Mouse (Mus musculus) neural tube, embryonic 14.5 days (tissue): Measurements from ENCODE around the gene Col15a1. TPM values are rescaled to one million over a fixed set of nuclear protein-coding genes. Genes with fewer than 3 reads are reported as not detected.

ENCODE experiments used
- ATAC-seq: fragments of 200-750 bp; cut with Nextera tagmentation; 2 replicates; pipeline ENCODE4 v1.8.0; 2017; ENCODE audit warnings: low read depth, mild to moderate bottlenecking, moderate TSS enrichment, moderate library complexity
- H3K27ac ChIP-seq: fragments of 300-500 bp; sonication (generic); 2 replicates; pipeline ENCODE4 v1.5.1; 2014; ENCODE audit warnings: low read depth, mild to moderate bottlenecking, control low read depth, low read length, moderate library complexity, mixed read lengths
- H3K27me3 ChIP-seq: fragments of 300-500 bp; sonication (generic); 2 replicates; pipeline ENCODE4 v1.6.1; 2014; ENCODE audit warnings: low read length; ENCODE audit not compliant: control insufficient read depth, insufficient read depth
- H3K36me3 ChIP-seq: fragments of 300-500 bp; sonication (generic); 2 replicates; pipeline ENCODE4 v1.6.1; 2014; ENCODE audit warnings: low read length, mixed read lengths; ENCODE audit not compliant: control insufficient read depth, insufficient read depth
- H3K4me1 ChIP-seq: fragments of 300-500 bp; sonication (generic); 2 replicates; pipeline ENCODE4 v1.6.1; 2014; ENCODE audit warnings: low read length; ENCODE audit not compliant: control insufficient read depth, insufficient read depth
- H3K4me2 ChIP-seq: fragments of 300-500 bp; sonication (generic); 2 replicates; pipeline ENCODE4 v1.6.1; 2014; ENCODE audit warnings: mild to moderate bottlenecking, low read depth, low read length, control low read depth
- H3K4me3 ChIP-seq: fragments of 300-500 bp; sonication (generic); 2 replicates; pipeline ENCODE4 v1.5.1; 2014; ENCODE audit warnings: low read depth, low read length, control low read depth, mixed read lengths
- H3K9ac ChIP-seq: fragments of 300-500 bp; sonication (generic); replicated peaks from 2 replicates; pipeline ENCODE4 v1.6.1; 2014; ENCODE audit warnings: low read depth, mild to moderate bottlenecking, control low read depth, low read length, mixed read lengths
- H3K9me3 ChIP-seq: fragments of 300-500 bp; sonication (generic); 2 replicates; pipeline ENCODE4 v1.6.1; 2016; ENCODE audit warnings: low read length; ENCODE audit not compliant: control insufficient read depth
- WGBS: fragments of 180-500 bp; shearing (Covaris S2); extraction: QIAGEN DNeasy Blood & Tissue Kit; methylation state at CpG from one replicate; pipeline ENCODE4 v1.1.7; 2014; 5-methylcytosine and 5-hydroxymethylcytosine counted together
- polyA plus RNA-seq: library from polyadenylated mRNA; unstranded; fragments of >200 nt; fragmentation: Nextera tagmentation; extraction: Ambion mirVana; gene quantifications from 2 replicates; pipeline ENCODE4 v1.2.1, GENCODE M21; 2014

Col15a1 gene
- polyA plus RNA-seq, 1 experiment from 2014 or later = 2.0 TPM

- Histone ChIP-seq H3K4me1 (no peaks in the 10 kb centered on the region), H3K27me3 (no peaks in the 10 kb centered on the region), H3K4me2 (no peak overlapping the region)
Measured at GRCm38 (mm10) chr4:47222146-47222545, 14.2 kb downstream of the Col15a1 start.

GRCm38 (mm10) chr4:47225920-47226319 lies 18.0 kb downstream of the Col15a1 start:
- H3K36me3 ChIP-seq = no peaks in the 10 kb centered on the region
- no peak for ATAC-seq
- WGBS = 66% methylated on average over 6 of the region's 6 CpGs
- no peak overlapping the region for H3K9ac ChIP-seq
- no peaks in the 10 kb centered on the region for H3K27me3 ChIP-seq
- H3K27ac ChIP-seq = no peak overlapping the region
- H3K4me2 ChIP-seq = no peak overlapping the region
- H3K9me3 ChIP-seq = no peaks in the 10 kb centered on the region
- H3K4me3 ChIP-seq = no peak overlapping the region
- no peaks in the 10 kb centered on the region for H3K4me1 ChIP-seq

More at GRCm38 (mm10) chr4:47222146-47222545, 14.2 kb downstream of the Col15a1 start:
- no peak overlapping the region for H3K27ac ChIP-seq
- ATAC-seq = no peak
- WGBS = 86% methylated on average over 3 of the region's 3 CpGs
- no peak overlapping the region for H3K4me3 ChIP-seq
- no peaks in the 10 kb centered on the region for H3K9me3 ChIP-seq
- no peak overlapping the region for H3K9ac ChIP-seq
- H3K36me3 ChIP-seq = no peaks in the 10 kb centered on the region

DNA sequence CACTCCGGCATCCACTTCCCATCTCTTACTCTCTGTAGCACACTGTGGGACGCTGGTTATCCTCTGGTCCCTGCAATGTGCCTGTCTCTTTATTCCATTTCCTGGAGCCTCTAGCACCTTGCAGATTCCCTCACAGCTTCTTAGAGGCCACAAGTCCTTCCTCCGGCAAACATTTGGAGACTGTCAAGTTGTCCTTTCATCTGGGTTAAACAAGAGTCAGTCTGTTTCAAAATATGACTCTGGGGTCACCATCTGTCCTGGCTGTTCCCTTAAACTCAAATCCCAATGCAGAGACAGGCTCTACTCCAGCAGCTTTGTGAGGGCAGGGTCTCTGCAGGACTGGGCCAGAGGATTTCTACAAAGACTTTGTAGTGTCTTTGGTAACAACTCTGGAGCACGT lies 19.1 kb downstream of the Col15a1 start:
- ATAC-seq = no peak
- H3K9ac ChIP-seq = no peak overlapping the region
- no peaks in the 10 kb centered on the region for H3K36me3 ChIP-seq
- H3K4me3 ChIP-seq = no peak overlapping the region
- no peaks in the 10 kb centered on the region for H3K27me3 ChIP-seq
- no peaks in the 10 kb centered on the region for H3K4me1 ChIP-seq
- no peak overlapping the region for H3K4me2 ChIP-seq
- H3K27ac ChIP-seq = no peak overlapping the region
- H3K9me3 ChIP-seq = no peaks in the 10 kb centered on the region
- 67% methylated on average over 4 of the region's 4 CpGs for whole genome bisulfite sequencing

GRCm38 (mm10) chr4:47227756-47228155 lies 19.8 kb downstream of the Col15a1 start:
- Histone ChIP-seq H3K27ac (no peak overlapping the region), H3K36me3 (no peaks in the 10 kb centered on the region), H3K4me3 (no peak overlapping the region), H3K9me3 (no peaks in the 10 kb centered on the region), H3K4me2 (no peak overlapping the region), H3K4me1 (no peaks in the 10 kb centered on the region), H3K27me3 (no peaks in the 10 kb centered on the region), H3K9ac (no peak overlapping the region)
- peak; percentile 65; the same call in 1 of the 2 replicates for ATAC-seq
- WGBS = 60% methylated on average over 6 of the region's 6 CpGs

DNA sequence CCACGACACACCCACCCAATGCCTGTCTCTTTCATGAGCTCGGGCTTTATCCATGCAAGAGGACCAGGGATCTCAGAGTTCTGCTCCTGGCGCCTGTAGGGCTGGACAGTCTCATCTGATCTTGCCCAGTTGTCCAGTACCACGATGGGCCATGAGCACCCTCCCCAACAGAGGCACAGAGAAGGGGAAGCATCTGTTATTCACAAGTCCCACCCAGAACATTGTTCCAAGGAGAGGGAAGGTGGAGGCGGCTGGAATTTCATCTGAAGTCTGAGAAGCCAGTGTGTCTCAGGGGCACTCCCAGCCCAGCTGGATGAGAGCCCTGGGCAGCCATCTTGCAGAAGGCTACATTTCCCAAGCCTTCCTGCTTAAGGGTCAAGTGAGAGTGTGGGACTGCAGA lies 21.0 kb downstream of the Col15a1 start:
- no peak overlapping the region for H3K4me2 ChIP-seq
- no peak overlapping the region for H3K27ac ChIP-seq
- 89% methylated on average over 5 of the region's 5 CpGs for WGBS
- H3K4me3 ChIP-seq = no peak overlapping the region
- no peaks in the 10 kb centered on the region for H3K36me3 ChIP-seq
- no peaks in the 10 kb centered on the region for H3K27me3 ChIP-seq
- no peaks in the 10 kb centered on the region for H3K9me3 ChIP-seq
- ATAC-seq = no peak
- H3K4me1 ChIP-seq = no peaks in the 10 kb centered on the region
- no peak overlapping the region for H3K9ac ChIP-seq

DNA sequence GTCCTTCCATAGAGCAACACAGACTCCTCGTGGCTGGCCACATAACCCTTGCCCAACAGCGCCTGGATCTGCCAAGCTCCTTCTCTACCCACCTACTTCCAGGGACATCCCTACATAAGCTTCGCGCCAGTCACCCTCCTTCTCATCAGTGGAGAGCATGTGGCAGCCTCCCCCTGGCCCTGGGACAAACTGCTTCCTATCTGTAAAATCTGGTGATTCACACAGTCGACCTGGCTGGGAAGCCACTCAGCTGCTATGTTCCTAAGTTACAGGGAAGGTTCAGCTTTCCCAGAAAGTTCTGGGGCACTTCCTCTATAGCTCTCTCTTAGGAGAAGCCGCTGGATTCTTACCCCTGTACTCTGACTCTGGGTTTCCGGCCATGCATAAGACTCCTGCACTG lies 22.5 kb downstream of the Col15a1 start:
- no peak overlapping the region for H3K27ac ChIP-seq
- no peaks in the 10 kb centered on the region for H3K27me3 ChIP-seq
- H3K9me3 ChIP-seq = no peaks in the 10 kb centered on the region
- H3K36me3 ChIP-seq = no peaks in the 10 kb centered on the region
- H3K4me1 ChIP-seq = no peaks in the 10 kb centered on the region
- no peak overlapping the region for H3K9ac ChIP-seq
- no peak for ATAC-seq
- WGBS = 85% methylated on average over 7 of the region's 7 CpGs
- no peak overlapping the region for H3K4me2 ChIP-seq
- H3K4me3 ChIP-seq = no peak overlapping the region

GRCm38 (mm10) chr4:47231322-47231721 lies 23.4 kb downstream of the Col15a1 start:
- no peaks in the 10 kb centered on the region for H3K36me3 ChIP-seq
- no peaks in the 10 kb centered on the region for H3K4me1 ChIP-seq
- no peaks in the 10 kb centered on the region for H3K27me3 ChIP-seq
- no peak overlapping the region for H3K4me2 ChIP-seq
- H3K9me3 ChIP-seq = no peaks in the 10 kb centered on the region
- H3K9ac ChIP-seq = no peak overlapping the region
- H3K27ac ChIP-seq = no peak overlapping the region
- no peak for ATAC-seq
- H3K4me3 ChIP-seq = no peak overlapping the region
- WGBS = 89% methylated on average over 6 of the region's 6 CpGs

- Histone ChIP-seq H3K4me3 (no peak overlapping the region), H3K27ac (no peak overlapping the region), H3K27me3 (no peaks in the 10 kb centered on the region), H3K4me1 (no peaks in the 10 kb centered on the region), H3K4me2 (no peak overlapping the region), H3K9me3 (no peaks in the 10 kb centered on the region), H3K9ac (no peak overlapping the region), H3K36me3 (no peaks in the 10 kb centered on the region)
- no peak for ATAC-seq
- WGBS = 79% methylated on average over 14 of the region's 14 CpGs
Measured at GRCm38 (mm10) chr4:47233192-47233835, 25.4 kb downstream of the Col15a1 start.

DNA sequence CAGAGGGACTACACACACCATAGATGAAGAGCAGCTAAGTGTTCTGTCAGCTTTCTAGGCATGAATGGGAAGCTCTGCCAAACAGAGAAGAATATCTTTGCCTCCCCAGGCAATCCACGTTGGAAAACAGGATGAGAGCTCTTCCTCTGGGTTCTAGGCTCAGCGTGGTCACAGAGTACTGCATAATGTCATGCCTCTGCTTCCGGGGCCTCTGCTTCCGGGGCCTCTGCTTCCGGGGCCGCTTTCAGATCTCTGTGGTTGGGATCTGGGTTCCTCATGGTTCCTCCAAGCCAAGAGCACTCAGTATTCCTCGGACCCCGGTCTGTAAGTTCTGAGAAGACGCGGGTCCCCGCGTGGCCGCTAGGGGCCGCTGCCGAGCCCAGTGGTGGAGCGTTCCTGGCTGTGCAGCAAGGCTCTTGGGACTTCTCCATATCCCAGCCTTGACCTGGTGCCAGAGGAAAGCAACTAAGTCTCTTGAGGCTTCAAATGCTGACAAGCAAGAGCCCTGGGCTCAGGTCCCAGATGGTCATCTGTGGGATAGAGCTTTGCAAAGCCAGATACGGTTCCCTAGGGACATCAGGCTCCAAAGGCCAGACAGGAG lies 26.8 kb downstream of the Col15a1 start:
- Histone ChIP-seq H3K4me3 (no peak overlapping the region), H3K27me3 (no peaks in the 10 kb centered on the region), H3K4me1 (no peaks in the 10 kb centered on the region), H3K36me3 (no peaks in the 10 kb centered on the region), H3K27ac (no peak overlapping the region), H3K9me3 (no peaks in the 10 kb centered on the region), H3K9ac (no peak overlapping the region), H3K4me2 (no peak overlapping the region)
- peak; percentile 53; the same call in 1 of the 2 replicates for ATAC-seq
- 27% methylated on average over 17 of the region's 17 CpGs for WGBS
